Mouse (Mus musculus): ENCODE data around the gene Lzts2.

The Lzts2 gene

GRCm38 (mm10) chr19:45049523-45049922 is 35.3 kb downstream of the Lzts2 start:
- no peak for DNase-seq (ENCODE audit: low spot score in 2 of 2)

- no peak for DNase-seq (ENCODE audit: low spot score in 2 of 2)
Measured at GRCm38 (mm10) chr19:45053451-45053850, 39.2 kb downstream of the Lzts2 start.

- no peak for DNase-seq (ENCODE audit: low spot score in 2 of 2)
Measured at GRCm38 (mm10) chr19:45054892-45055690, 40.9 kb downstream of the Lzts2 start.

- peak in 1 of 2 experiments; percentile 67 for DNase-seq (ENCODE audit: low spot score in 2 of 2)
Measured at GRCm38 (mm10) chr19:45056364-45056763, 42.1 kb downstream of the Lzts2 start.

GRCm38 (mm10) chr19:45056908-45057698 is 42.9 kb downstream of the Lzts2 start:
- DNase-seq (ENCODE audit: low spot score in 2 of 2) = no peak

- no peak for DNase-seq (ENCODE audit: low spot score in 2 of 2)
Measured at GRCm38 (mm10) chr19:45057724-45058112, 43.5 kb downstream of the Lzts2 start.

- DNase-seq (ENCODE audit: low spot score in 2 of 2) = peak; percentile 84 to 94
Measured at GRCm38 (mm10) chr19:45058113-45058839, 44.1 kb downstream of the Lzts2 start.

GRCm38 (mm10) chr19:45058841-45059240 is 44.6 kb downstream of the Lzts2 start:
- no peak for DNase-seq (ENCODE audit: low spot score in 2 of 2)

- peak in 1 of 2 experiments; percentile 66 for DNase-seq (ENCODE audit: low spot score in 2 of 2)
Measured at GRCm38 (mm10) chr19:45063565-45064292, 49.5 kb downstream of the Lzts2 start.

GRCm38 (mm10) chr19:45065226-45065625 is 51.0 kb downstream of the Lzts2 start:
- no peak for DNase-seq (ENCODE audit: low spot score in 2 of 2)

GRCm38 (mm10) chr19:45067170-45067569 is 53.0 kb downstream of the Lzts2 start:
- DNase-seq (ENCODE audit: low spot score in 2 of 2) = no peak

GRCm38 (mm10) chr19:45067758-45068510 is 53.7 kb downstream of the Lzts2 start:
- DNase-seq (ENCODE audit: low spot score in 2 of 2) = no peak

GRCm38 (mm10) chr19:45073871-45074542 is 59.8 kb downstream of the Lzts2 start:
- peak in 1 of 2 experiments; percentile 80 for DNase-seq (ENCODE audit: low spot score in 2 of 2)

GRCm38 (mm10) chr19:45074580-45075322 is 60.5 kb downstream of the Lzts2 start, which contains the start of gene Kazald1:
Kazald1 (plus strand) TSS chr19:45075241.
- peak; percentile 85 to 94 for DNase-seq (ENCODE audit: low spot score in 2 of 2)

- no peak for DNase-seq (ENCODE audit: low spot score in 2 of 2)
Measured at GRCm38 (mm10) chr19:45075323-45076035, 61.3 kb downstream of the Lzts2 start.

GRCm38 (mm10) chr19:45076036-45076575 is 61.9 kb downstream of the Lzts2 start:
- no peak for DNase-seq (ENCODE audit: low spot score in 2 of 2)

Data from left cerebral cortex, adult 9 months (tissue).